Mouse (Mus musculus) ES-CJ7 (cell line): Measurements from ENCODE around the gene Vmn1r91.
A peak's percentile ranks its signal among the peaks of the same experiment; 100 is the strongest.
"Not testable (repeated sequence)": the region's sequence is repeated elsewhere in the genome, so short reads cannot be mapped to it uniquely, and the experiment has no call there.

Experiments used
- DNase-seq: peaks from one replicate; pipeline ENCODE4 v3.0.0; 2011; ENCODE audit warnings: low read depth, low spot score

The Vmn1r91 gene

DNA sequence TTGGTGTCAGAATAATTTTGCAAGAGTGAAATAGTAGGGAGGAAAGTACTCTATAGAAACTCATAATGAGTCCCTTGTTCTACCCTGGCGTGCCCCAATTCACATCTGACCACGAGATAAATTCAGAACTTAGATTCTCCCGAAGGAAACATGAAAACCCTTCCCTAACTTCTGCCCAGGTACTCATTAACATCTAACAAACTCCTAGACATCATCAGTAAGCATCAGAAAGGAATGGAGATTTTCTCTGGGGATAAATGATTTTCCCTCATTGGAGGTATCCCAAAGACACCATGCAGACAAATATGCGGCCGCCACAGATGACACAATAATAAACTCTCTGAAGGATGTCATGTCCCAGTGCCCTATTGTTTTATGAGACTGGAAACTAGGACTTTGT is at the start of gene Vmn1r91:
Gene Vmn1r91 (plus strand): TSS at position 301 of the 400 bp plus-strand sequence.
- DNase-seq: not testable (repeated sequence)

DNA sequence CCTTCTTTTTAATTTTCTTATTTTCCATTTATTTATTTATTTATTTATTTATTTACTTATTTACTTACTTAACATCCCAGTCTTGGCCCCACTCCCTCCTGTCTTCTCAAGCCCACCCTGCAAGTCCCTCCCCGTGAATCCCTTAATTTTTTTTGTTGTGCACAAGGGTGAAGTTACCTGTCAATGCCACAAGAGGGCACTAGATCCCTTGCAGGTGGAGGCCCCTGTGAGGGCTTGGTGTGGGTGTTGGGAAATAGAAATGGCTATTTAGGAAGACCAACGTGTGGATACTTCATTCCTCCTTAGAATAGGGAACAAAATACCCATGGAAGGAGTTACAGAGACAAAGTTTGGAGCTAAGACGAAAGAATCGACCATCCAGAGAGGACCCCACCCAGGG is 35.4 kb upstream of the Vmn1r91 start:
- DNase-seq: peak; percentile 67

GRCm38 (mm10) chr7:20078118-20078517 is 21.4 kb upstream of the Vmn1r91 start:
- DNase-seq: not testable (repeated sequence)

GRCm38 (mm10) chr7:20122479-20122878 is 23.0 kb downstream of the Vmn1r91 start, which contains the start of gene Gm16442:
TSS of gene Gm16442 (minus strand) at chr7:20122579.
- not testable (repeated sequence) for DNase-seq

DNA sequence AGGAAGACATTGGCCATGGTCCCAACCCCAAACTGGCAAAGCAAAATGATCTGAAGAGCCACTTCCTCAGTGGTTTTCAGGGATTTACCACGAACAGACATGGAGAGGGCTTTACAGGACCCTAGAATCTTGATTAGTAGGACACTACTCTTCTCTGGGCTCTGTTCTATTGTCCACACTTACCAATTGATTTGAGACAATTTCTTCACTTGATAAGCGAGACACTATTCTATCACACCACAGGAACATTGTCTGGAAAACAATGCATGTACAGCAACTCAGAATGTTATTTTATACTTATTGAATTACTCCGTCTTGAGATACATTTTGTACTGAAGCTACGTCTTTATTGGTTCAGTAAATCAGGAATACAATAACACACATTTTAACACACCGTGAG is 39.5 kb downstream of the Vmn1r91 start, which contains the start of gene Vmn1r93:
Gene Vmn1r93 (minus strand): TSS at position 101 of the 400 bp plus-strand sequence.
- not testable (repeated sequence) for DNase-seq
